Mouse (Mus musculus) embryo, embryonic 9.5 days (tissue): Measurements from ENCODE around the gene Gm19345.

Source experiments
- DNase-seq: peaks from one replicate; pipeline ENCODE4 v3.0.0-alpha.2; 2017; ENCODE audit errors: extremely low spot score

The Gm19345 gene

DNA sequence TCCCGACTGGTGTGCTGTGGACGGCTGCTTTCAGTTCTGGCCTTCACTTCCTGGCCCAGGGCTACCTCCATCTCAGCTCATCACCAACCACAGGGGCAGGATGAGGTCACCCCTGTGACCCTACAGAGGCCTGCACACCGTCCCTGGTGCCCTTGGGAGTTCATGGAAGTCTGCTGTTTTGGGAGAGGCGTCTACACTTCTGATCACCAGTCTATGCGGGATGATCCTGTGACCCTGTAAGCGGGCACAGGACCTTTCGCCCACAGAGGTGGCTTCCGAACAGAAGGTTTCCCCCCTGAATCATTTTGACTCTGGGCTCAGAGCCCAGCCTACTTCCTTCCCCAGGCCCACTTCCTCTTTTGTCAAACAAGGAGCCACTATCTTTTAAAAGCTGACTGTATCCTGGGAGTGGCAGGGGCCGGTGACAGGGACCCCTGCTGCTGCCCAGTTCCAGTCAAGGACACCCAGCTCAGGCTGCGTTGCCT is 19.4 kb downstream of the Gm19345 start:
- DNase-seq, result no peak

DNA sequence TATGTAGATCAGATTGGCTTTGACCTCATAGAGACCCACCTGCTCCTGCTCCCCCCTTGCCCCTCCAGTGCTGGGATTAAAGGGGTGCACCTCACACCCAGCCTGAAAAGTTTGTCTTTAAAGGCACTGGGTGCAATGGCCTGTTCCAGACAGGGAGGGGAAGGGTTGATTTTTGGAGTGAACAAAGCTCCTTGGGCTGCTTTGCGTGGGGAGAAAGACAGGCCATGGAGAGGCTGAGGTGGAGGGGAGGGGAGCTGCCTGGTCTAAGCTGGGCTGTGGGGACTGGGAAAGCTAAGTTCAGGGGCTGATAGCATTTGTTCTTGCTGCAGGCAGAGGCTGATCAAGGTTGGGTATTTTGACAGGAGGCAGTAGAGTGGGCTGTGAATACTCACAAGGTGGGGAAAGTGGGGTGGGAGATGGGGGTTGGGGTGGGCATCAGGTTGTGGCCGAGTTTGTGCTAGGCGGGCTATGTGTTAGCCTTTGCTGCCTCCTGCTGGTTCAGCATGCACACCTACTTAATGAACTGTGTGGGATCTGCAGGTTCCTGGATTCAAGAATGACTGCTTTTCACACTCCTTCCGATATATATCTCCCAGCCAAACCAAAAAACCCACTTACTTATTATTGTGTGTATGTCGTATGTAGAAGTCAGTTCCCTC is 20.3 kb downstream of the Gm19345 start:
- peak; percentile 19 for DNase-seq

DNA sequence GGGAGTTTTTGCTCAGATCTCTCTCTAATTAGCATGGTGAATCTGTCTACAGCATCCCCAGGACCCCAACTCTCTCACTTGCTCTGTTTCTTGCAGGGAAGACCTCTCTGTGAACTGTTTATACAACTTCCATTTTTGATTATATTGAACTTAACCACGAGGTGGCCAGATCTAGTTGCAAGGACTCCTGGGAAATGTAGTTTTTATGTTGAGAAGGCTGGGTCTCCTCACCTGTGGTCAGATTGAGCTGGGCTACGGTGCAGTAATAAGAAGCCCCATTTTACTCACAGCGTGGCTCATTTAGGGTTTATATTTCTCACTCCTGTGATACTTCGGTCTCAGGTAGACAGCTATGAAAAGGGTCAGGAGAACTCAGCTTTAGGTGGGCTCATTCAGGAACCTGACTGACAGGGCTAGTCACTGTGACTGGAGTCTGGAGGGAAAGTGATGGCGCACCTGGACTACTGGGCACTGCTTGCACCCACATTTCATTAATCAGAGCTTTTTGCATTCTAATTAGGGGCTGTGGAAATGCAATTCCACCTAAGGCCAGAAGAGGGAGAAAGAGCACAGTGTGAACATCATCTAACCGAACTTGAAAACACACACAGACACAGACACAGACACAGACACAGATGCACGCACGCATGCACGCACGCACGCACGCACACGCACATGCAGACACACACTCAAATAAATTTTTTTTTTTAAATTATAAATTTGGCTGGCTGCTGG is 24.3 kb downstream of the Gm19345 start:
- DNase-seq, result peak; percentile 28

DNA sequence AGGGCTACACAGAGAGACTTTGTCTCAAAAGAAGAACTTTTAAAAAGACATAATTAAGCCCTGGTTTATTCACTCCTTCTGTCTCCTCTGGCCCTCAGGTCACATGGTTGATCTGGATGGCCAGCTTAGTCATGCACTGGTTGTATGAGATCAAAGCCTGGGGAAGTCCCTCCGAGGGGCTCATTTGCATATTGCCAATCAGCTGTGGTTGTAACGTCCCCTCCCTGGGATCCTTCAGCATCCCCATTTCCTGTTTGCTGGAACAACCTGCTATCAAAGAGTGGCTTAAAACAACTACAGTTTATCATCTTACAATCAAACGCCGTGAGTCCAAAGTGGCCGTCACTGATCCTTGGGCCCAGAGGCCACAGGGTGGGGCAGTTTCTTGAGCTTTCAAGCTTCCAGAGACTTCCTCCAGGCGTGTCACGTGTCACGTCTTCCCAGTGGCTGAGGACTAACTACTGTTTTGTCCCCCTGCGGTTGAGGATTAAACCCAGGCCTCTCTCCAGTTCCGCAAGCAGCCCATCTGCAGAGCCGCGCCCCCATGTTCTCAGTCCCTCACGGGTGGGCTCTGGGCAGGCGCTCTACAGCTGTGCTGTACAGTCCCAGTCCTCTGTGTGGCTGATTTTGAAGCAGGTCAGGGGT is 25.1 kb downstream of the Gm19345 start:
- no peak for DNase-seq

DNA sequence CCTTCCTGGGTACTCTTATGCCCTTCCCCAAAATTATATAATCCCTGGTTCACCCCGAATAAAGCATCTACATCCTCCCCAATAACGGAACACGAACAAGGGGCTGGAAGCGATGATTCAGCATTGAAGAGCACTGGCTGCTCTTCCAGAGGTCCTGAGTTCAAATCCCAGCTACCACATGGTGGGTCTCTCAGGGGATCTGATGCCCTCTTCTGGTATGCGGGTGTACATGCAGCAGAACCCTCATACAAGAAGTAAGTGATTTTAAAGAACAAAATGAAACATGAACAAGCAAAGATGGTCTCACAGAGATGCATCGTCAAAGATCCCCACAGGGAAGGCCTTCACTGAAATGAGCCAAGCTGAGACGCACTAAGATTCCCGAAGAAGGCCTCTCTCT is 29.0 kb downstream of the Gm19345 start:
- no peak for DNase-seq

DNA sequence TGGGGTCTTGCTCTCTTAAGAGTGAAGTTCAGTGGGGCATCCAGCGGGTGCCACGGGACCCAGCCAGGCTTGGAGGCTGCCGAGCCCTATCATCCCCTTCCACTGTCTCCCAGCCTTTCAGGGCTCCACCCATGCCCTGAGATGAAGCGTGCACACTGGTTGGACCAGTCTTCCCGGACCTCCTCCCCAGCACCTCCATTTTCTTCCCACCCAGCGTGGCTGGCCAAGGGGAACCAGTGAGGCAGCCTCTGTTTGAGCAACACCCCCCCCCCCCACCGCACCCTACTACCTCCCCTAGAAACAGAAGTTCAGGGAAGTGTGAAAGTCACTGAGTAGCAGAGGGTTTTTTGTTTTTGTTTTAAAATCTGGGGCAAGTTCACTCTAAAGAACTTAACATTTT is 36.0 kb downstream of the Gm19345 start, which contains the start of gene Ceacam19:
TSS of gene Ceacam19 (minus strand) at position 117 of the 400 bp plus-strand sequence.
- DNase-seq, result no peak

DNA sequence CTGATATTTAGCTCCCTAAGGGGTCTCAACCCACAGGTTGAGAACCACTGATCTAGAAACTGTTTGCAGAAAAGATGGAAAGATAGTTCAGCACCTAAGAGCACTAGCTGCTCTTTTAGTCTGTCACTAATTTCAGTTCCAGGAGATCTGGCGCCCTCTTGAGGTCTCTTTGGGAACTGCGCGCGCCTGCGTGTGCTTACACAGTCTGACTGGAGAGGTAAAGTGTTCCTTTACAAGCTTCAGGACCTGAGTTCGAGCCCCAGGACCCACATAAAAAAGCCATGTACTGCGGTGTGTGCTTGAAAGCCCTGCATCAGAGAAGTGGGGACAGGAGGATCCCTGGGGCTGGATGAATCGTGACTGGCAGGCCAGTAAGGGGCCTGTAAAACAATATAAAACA is 38.1 kb downstream of the Gm19345 start:
- DNase-seq, result peak; percentile 34
